Mouse (Mus musculus) liver, embryonic 14.5 days (tissue): ENCODE results near the gene Ppip5k2.

ENCODE experiments used
- CTCF ChIP-seq: IDR thresholded peaks from 2 replicates; pipeline ENCODE4 v1.5.1; 2016; ENCODE audit warnings: antibody characterized with exemption, low read depth, control low read depth
- EP300 ChIP-seq: IDR thresholded peaks from 2 replicates; pipeline ENCODE4 v1.6.1; 2016; ENCODE audit warnings: antibody characterized with exemption, low read depth

- no peak for TF ChIP-seq CTCF
- no peak for TF ChIP-seq EP300
These were observed 55.8 kb downstream of the Ppip5k2 start for GRCm38 (mm10) chr1:97714334-97714868.
